Mouse (Mus musculus) heart, postnatal 36 days (tissue): ENCODE measurements around the gene Ralgapa1. TPM values are rescaled to one million over a fixed set of nuclear protein-coding genes. Genes with fewer than 3 reads are reported as not detected.
"Not testable (repeated sequence)": the region's sequence is repeated elsewhere in the genome, so short reads cannot be mapped to it uniquely, and the experiment has no call there.

Experiments used
- DNase-seq, 2 experiments: peaks; one replicate each; pipeline ENCODE4 v3.0.0; 2021 to 2022
- intact Hi-C: fragments of 180-260 bp; cut with DNase I; formaldehyde crosslinking; loops from one replicate; pipeline ENCODE4 v1.15.1; 2025
- total RNA-seq, 2 experiments: library from RNA; stranded (reverse); gene quantifications; 2 replicates each; pipeline ENCODE4 v1.2.3; 2021

Gene Ralgapa1
- total RNA-seq, 2 experiments from 2014 or later = 57.2 to 61.3 TPM

DNA sequence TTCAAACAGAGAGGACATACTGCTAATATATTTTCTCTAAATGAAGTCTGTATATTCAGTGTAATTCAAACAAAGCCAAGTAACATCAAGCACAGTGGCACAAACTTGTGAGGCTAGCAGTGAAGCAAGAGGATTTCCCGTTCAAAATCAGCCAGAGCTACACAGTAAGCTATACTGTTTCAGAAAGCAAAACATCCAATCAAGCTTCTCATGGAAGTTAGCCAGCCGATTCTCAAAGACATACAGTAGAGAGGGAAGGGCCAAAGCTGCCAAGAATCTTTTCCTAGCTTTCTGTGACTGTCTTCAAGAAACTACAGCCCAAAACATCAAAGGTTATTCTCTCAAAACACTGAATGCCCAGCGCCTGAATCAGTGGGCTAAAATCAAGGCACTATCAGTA, 15.9 kb downstream of the Ralgapa1 start:
- intact Hi-C loops = no loop called here
- no peak for DNase-seq

- DNase-seq = no peak
- intact Hi-C loops = no loop called here
These were observed 19.8 kb downstream of the Ralgapa1 start for GRCm38 (mm10) chr12:55801131-55801530.

DNA sequence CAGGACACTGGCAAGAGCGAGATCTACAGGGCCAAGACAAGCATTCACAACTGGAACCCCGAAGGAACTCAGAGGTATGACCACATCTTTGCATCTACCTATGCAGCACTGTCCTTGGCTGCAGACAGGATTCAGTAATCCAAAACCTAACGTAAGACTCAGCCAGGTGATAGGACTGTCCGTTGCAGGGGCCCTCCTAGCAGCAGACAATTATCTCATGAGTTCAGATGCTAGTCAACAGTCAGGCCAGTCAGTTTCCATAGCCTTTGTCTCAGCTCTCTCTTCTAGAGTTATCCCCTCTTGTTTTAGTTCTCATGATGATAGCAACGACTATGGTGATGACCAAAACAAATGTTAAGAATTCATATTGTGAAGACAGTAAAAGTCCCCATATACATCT, 20.8 kb downstream of the Ralgapa1 start:
- DNase-seq = no peak
- intact Hi-C loops = no loop called here

GRCm38 (mm10) chr12:55798745-55799144, 22.2 kb downstream of the Ralgapa1 start:
- no peak for DNase-seq
- intact Hi-C loops = no loop called here

GRCm38 (mm10) chr12:55797103-55797502, 23.9 kb downstream of the Ralgapa1 start:
- DNase-seq = no peak
- intact Hi-C loops = loop anchor here (2.0 kb wide), 1 partner anchor 24 kb away; the partner anchor contains the start of gene Ralgapa1

DNA sequence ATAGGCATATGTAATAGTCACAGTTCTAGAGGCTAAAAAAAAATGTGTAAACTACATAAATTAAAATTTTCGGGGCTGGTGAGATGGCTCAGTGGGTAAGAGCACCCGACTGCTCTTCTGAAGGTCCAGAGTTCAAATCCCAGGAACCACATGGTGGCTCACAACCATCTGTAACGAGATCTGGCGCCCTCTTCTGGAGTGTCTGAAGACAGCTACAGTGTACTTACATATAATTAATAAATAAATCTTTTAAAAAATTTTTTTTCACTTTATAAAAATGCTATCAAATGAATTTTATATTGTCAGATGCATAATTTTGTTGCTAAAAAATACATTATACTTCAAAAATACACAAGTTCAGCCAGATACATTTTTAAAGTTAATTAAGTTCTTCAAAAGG, 26.5 kb downstream of the Ralgapa1 start:
- intact Hi-C loops, DNase-seq: not testable (repeated sequence)

GRCm38 (mm10) chr12:55785252-55785651, 35.7 kb downstream of the Ralgapa1 start:
- intact Hi-C loops = no loop called here
- DNase-seq = no peak

- DNase-seq = no peak
- intact Hi-C loops = no loop called here
These were observed 38.3 kb downstream of the Ralgapa1 start for GRCm38 (mm10) chr12:55782662-55783061.

DNA sequence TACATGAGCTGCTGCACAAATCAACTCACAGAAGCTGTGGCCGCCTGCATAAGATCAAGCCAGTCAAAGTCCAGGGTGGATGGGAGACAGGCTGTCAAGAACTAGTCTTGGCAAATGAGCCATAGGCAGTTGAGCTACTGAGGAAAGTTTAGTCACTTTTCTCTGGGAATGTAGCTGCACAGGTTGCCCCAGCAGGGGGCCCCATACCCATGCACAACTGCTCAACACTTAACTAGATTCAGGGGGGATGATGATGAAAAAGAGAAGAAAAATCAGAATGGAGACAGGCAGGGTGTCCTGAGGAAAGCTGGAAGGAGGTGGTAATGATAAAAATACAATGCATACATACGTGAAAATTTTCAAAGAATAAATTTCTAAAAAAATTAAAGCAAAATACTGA, 42.7 kb downstream of the Ralgapa1 start:
- intact Hi-C loops = loop anchor here (1.0 kb wide), 1 partner anchor 53 kb away; no protein-coding TSS in a partner anchor
- DNase-seq = peak; percentile 35 to 48

DNA sequence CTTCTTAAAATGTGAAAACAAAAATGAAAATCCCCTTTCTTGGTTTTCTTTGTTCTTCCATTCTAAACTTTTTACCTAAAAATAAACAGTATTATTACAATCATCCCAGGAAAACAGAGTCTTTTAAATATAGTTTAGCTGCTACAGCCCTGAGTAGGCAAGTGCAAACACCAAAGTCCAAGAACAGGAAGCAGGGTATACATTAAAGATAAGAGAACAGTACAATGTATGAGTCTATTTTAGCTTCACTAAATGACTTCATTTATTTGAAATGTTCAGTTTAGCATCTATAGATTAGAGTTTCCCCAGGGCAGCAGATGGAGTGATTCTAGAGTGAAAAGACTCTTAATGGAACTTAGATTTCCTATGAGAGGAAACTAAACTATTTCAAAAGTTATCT, 43.6 kb downstream of the Ralgapa1 start:
- intact Hi-C loops = no loop called here
- no peak for DNase-seq

- intact Hi-C loops = no loop called here
- DNase-seq = no peak
These were observed 46.7 kb downstream of the Ralgapa1 start for GRCm38 (mm10) chr12:55774316-55774715.

DNA sequence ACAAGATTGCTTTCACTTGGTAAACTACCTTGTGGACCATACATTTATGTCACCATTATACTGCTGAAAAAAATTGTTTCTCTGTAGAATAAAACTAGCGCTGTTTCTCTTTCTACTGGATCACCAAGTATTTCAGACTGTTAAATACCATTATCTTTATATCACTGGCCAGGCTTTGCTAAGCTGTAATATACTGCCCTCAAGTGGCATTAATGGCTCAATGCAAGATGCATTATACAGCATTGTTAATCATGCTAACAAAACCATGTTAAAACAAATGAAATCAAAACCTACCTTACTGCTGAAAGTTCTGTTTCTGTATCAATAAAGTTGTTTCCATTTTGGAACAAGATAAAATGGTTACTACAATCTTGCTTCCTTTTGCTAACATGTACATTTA, 100.6 kb downstream of the Ralgapa1 start:
- no peak for DNase-seq
- intact Hi-C loops = loop anchor here (2.0 to 10.0 kb wide), 2 partner anchors 110 to 196 kb away; no protein-coding TSS in a partner anchor

- intact Hi-C loops = no loop called here
- no peak for DNase-seq
These were observed 115.1 kb downstream of the Ralgapa1 start for GRCm38 (mm10) chr12:55705881-55706280.

- no peak for DNase-seq
- intact Hi-C loops = no loop called here
These were observed 154.3 kb downstream of the Ralgapa1 start for GRCm38 (mm10) chr12:55666699-55667098.

GRCm38 (mm10) chr12:55663194-55663593, 157.8 kb downstream of the Ralgapa1 start:
- DNase-seq, intact Hi-C loops: not testable (repeated sequence)

DNA sequence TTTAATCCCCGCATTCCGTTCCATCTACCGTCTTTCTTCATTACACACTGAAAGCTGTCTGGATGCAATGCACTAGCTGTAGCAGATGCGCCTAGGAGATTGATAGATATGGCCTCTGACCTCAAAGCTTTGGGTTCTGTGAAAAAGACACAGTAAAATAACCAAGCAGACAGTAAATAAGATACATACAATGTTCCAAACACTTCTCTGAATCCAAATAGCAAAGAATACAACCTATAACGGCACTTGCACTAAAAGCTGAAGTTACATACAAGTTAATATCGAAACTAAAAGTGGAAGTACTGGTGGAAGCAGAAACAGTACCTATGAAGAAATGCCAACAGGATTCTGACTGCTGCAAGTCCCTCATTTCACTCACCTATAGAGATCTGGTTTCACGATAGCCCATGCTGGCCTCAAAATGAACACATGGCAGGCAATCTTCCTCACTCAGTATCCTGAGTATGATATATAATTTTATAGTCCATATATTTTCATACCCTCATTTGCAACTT, 172.9 kb downstream of the Ralgapa1 start:
- intact Hi-C loops = no loop called here
- no peak for DNase-seq

GRCm38 (mm10) chr12:55626711-55627110, 194.3 kb downstream of the Ralgapa1 start:
- no peak for DNase-seq
- intact Hi-C loops = no loop called here

DNA sequence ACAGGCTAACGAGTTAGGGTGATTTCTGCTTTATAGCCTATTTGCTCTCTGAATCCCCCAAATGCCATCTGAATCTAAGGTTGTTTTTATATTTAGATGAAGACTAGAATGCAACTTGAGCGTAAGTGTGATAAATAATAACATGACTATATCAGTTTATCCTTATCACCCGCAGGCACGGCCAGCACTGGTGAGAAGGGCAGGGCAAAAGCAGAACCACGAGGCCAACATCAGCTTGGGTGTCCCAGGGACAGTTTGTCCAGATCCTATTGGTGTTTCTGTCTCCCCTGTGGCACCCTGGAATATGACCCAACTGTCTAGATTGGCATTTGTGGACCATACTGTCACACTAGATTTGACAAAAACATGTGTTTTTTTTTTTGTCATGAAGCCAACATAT, 197.7 kb downstream of the Ralgapa1 start:
- DNase-seq = no peak
- intact Hi-C loops = no loop called here

GRCm38 (mm10) chr12:55622615-55623245, 198.2 kb downstream of the Ralgapa1 start:
- no peak for DNase-seq
- intact Hi-C loops = no loop called here

- intact Hi-C loops = no loop called here
- DNase-seq = no peak
These were observed 200.6 kb downstream of the Ralgapa1 start for GRCm38 (mm10) chr12:55620321-55620720.

DNA sequence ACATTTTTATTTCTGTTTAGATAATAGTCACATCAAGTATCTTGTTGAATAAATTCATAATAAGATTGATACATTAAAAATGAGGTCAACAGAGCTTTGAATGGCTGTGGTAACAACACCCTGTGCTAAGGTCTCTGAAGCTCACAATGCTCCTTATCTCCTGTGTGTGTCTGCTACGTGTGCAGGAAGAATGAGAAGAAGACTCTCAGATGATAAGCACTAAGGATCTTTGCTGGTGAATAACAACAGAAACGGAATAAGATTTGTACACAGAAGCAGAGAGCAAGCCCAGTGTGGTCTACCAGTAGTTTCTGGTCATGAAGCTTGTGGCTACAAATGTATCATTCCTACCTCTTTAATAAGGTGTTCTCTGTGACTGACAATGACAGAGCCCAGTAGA, 210.2 kb downstream of the Ralgapa1 start:
- intact Hi-C loops = no loop called here
- DNase-seq = no peak

- no peak for DNase-seq
- intact Hi-C loops = no loop called here
These were observed 213.1 kb downstream of the Ralgapa1 start for GRCm38 (mm10) chr12:55607902-55608301.

GRCm38 (mm10) chr12:55604411-55604810, 216.6 kb downstream of the Ralgapa1 start:
- intact Hi-C loops = no loop called here
- DNase-seq = no peak
